Mouse (Mus musculus) C2C12 (cell line): ENCODE results near the gene Evx2. TPM values are rescaled to one million over a fixed set of nuclear protein-coding genes. Genes with fewer than 3 reads are reported as not detected.

Experiments
- H3K27me3 ChIP-seq: one replicate; pipeline ENCODE4 v1.6.1; 2011; ENCODE audit not compliant: control insufficient read depth, insufficient read depth, insufficient read length
- H3K36me3 ChIP-seq: one replicate; pipeline ENCODE4 v1.6.1; 2011; ENCODE audit not compliant: control insufficient read depth, insufficient read depth
- H3K4me3 ChIP-seq: one replicate; pipeline ENCODE4 v1.5.1; 2011; ENCODE audit warnings: mild to moderate bottlenecking, control low read depth; ENCODE audit not compliant: poor library complexity, insufficient read depth, severe bottlenecking
- H3K79me2 ChIP-seq: one replicate; pipeline ENCODE4 v1.6.1; 2011; ENCODE audit not compliant: control insufficient read depth, insufficient read depth
- H3K79me3 ChIP-seq: one replicate; pipeline ENCODE4 v1.6.1; 2011; ENCODE audit warnings: low read depth, control low read depth
- H3ac ChIP-seq: one replicate; pipeline ENCODE3; 2011; ENCODE audit warnings: low read depth; ENCODE audit not compliant: control insufficient read depth, insufficient read length
- CEBPB ChIP-seq: IDR thresholded peaks from one replicate; pipeline ENCODE4 v1.6.1; 2011; ENCODE audit warnings: low read depth, mild to moderate bottlenecking, control low read depth, moderate library complexity
- CTCF ChIP-seq: IDR thresholded peaks from one replicate; pipeline ENCODE4 v1.5.1; 2011; ENCODE audit not compliant: control insufficient read depth, insufficient read depth, insufficient read length
- FOSL1 ChIP-seq: IDR thresholded peaks from one replicate; pipeline ENCODE4 v1.8.0; 2011; ENCODE audit warnings: mild to moderate bottlenecking, low read length; ENCODE audit not compliant: poor library complexity, insufficient read depth, severe bottlenecking
- MAX ChIP-seq: IDR thresholded peaks from one replicate; pipeline ENCODE4 v1.6.1; 2011; ENCODE audit warnings: mild to moderate bottlenecking, control low read depth
- MYOD1 ChIP-seq: IDR thresholded peaks from one replicate; pipeline ENCODE4 v1.6.1; 2011; ENCODE audit warnings: low read depth; ENCODE audit not compliant: control insufficient read depth, insufficient read length
- MYOG ChIP-seq: IDR thresholded peaks from one replicate; pipeline ENCODE4 v1.6.1; 2011; ENCODE audit not compliant: control insufficient read depth, insufficient read length; ENCODE audit errors: extremely low read depth
- USF1 ChIP-seq: IDR thresholded peaks from one replicate; pipeline ENCODE4 v1.6.1; 2011; ENCODE audit warnings: low read depth, mild to moderate bottlenecking, control low read depth, moderate library complexity
- polyA plus RNA-seq: library from polyadenylated mRNA; unstranded; fragments of >200 nt; fragmentation: generic; extraction: Trizol; gene quantifications from one replicate; pipeline ENCODE4 v1.2.1, GENCODE M21; 2012; ENCODE audit warnings: missing spikeins

Gene Evx2
- polyA plus RNA-seq, 1 experiment, result not detected

- H3K27me3 ChIP-seq, result no peaks in the 10 kb centered on the region
- H3K79me2 ChIP-seq, result no peaks in the 10 kb centered on the region
- H3K4me3 ChIP-seq, result no peak overlapping the region
Measured at GRCm38 (mm10) chr2:74620368-74620767, 39.0 kb downstream of the Evx2 start.

GRCm38 (mm10) chr2:74619676-74620246, 39.6 kb downstream of the Evx2 start:
- Histone ChIP-seq H3K79me3 (no peaks in the 10 kb centered on the region), H3K27me3 (no peaks in the 10 kb centered on the region), H3ac (no peak overlapping the region), H3K4me3 (no peak overlapping the region), H3K79me2 (no peaks in the 10 kb centered on the region), H3K36me3 (no peaks in the 10 kb centered on the region)
- TF ChIP-seq MAX (no peak), FOSL1 (no peak), MYOG (no peak), CEBPB (no peak), MYOD1 (no peak), USF1 (no peak), CTCF (no peak)

More at GRCm38 (mm10) chr2:74620368-74620767, 39.0 kb downstream of the Evx2 start:
- Histone ChIP-seq H3ac (no peak overlapping the region), H3K36me3 (no peaks in the 10 kb centered on the region), H3K79me3 (no peaks in the 10 kb centered on the region)
- no peak for TF ChIP-seq MYOD1
- TF ChIP-seq FOSL1, result no peak
- no peak for TF ChIP-seq MAX
- no peak for TF ChIP-seq CTCF
- no peak for TF ChIP-seq USF1
- no peak for TF ChIP-seq CEBPB
- no peak for TF ChIP-seq MYOG

- Histone ChIP-seq H3ac (no peak overlapping the region), H3K27me3 (peaks cover 9% of the 10 kb centered on the region), H3K79me3 (no peaks in the 10 kb centered on the region), H3K79me2 (no peaks in the 10 kb centered on the region), H3K36me3 (no peaks in the 10 kb centered on the region), H3K4me3 (no peak overlapping the region)
- TF ChIP-seq MAX (no peak), MYOG (no peak), CEBPB (no peak), MYOD1 (no peak), USF1 (no peak), FOSL1 (no peak)
Measured at GRCm38 (mm10) chr2:74617706-74618105, 41.7 kb downstream of the Evx2 start.

GRCm38 (mm10) chr2:74611406-74611805, 48.0 kb downstream of the Evx2 start:
- TF ChIP-seq MYOG, result no peak
- no peak for TF ChIP-seq MYOD1
- TF ChIP-seq FOSL1, result no peak
- TF ChIP-seq CEBPB, result no peak
- TF ChIP-seq CTCF, result no peak
- no peak for TF ChIP-seq MAX
- TF ChIP-seq USF1, result no peak
- Histone ChIP-seq H3K4me3 (no peak overlapping the region), H3K79me2 (no peaks in the 10 kb centered on the region), H3K36me3 (no peaks in the 10 kb centered on the region), H3K27me3 (peaks cover 9% of the 10 kb centered on the region), H3K79me3 (no peaks in the 10 kb centered on the region), H3ac (no peak overlapping the region)

GRCm38 (mm10) chr2:74609350-74609749, 50.0 kb downstream of the Evx2 start:
- peaks cover 9% of the 10 kb centered on the region for H3K27me3 ChIP-seq
- no peaks in the 10 kb centered on the region for H3K79me2 ChIP-seq
- H3K79me3 ChIP-seq, result no peaks in the 10 kb centered on the region
- no peak overlapping the region for H3K4me3 ChIP-seq
- no peaks in the 10 kb centered on the region for H3K36me3 ChIP-seq
- no peak for TF ChIP-seq MYOD1
- no peak for TF ChIP-seq FOSL1
- TF ChIP-seq MAX, result no peak
- no peak for TF ChIP-seq USF1
- no peak overlapping the region for H3ac ChIP-seq
